Mouse (Mus musculus): ENCODE data around the gene Srp54c.
"Not testable (repeated sequence)": the region's sequence is repeated elsewhere in the genome, so short reads cannot be mapped to it uniquely, and the experiment has no call there.

DNA sequence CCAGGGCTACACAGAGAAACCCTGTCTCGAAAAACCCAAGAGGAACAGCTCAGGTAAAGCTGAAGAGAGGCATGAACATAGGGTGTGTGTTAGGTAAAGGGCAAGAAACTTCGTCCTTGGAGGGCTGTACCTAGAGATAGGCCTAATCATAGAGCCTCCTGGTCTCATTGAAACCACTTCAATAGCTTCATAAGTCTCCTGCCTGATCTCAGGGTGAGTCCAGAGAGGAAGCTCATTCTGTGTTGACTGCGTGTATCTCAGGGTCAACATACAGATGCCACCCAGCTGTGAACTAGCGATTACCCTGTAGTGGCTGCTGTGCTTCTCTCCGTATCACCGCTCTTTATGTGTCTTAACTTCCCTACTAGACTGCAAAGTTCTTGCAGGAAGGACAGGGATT is 47.6 kb downstream of the Srp54c start:
- TF ChIP-seq CTCF (conservative IDR thresholded peaks at IDR 0.05 in 1 of 2, IDR thresholded peaks at IDR 0.05 in 1 of 2; ENCODE audit: low read depth in 2 of 2, low read length in 2 of 2); MYC (IDR thresholded peaks at IDR 0.05; ENCODE audit: low read depth, low read length): not testable (repeated sequence)

All from CH12.LX (cell line).